Mouse (Mus musculus): Measurements from ENCODE around the gene Lat2.

Gene Lat2

GRCm38 (mm10) chr5:134613727-134614126, 1.1 kb downstream of the Lat2 start:
- DNase-seq (ENCODE audit: low spot score), result no peak

DNA sequence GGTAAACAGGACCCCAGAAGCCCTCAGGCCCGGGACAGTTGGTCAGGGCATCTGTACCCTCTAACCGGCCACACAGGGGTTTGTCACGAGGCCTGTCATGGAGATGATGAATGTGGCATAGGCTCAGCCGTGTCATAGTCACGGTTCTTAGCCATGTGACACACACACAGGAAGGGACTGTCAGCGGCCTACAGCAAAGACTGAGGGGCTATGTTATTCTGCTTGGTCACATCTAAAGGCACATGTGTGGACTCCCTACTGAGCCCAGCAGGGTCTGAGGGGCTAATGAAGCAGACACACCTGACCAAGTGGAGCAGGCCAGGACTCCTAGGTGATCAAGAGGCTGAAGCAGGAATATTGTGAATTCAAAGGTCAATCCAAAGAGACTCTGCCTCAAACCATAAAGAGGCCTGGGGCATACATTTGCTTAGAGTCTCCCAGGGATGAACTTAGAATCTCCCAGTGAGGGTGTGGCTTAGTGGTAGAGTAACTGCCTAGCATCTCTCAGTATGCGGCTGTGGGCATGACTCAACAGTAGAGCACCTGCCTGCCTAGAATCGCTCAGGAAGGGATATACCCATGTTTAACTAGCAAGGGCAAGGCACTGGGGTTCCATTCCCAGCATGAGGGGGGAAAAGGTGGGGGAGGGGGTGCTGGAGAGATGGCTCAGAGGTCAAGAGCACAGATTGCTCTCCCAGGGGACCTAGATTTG, 2.9 kb downstream of the Lat2 start:
- DNase-seq (ENCODE audit: low spot score), result no peak

DNA sequence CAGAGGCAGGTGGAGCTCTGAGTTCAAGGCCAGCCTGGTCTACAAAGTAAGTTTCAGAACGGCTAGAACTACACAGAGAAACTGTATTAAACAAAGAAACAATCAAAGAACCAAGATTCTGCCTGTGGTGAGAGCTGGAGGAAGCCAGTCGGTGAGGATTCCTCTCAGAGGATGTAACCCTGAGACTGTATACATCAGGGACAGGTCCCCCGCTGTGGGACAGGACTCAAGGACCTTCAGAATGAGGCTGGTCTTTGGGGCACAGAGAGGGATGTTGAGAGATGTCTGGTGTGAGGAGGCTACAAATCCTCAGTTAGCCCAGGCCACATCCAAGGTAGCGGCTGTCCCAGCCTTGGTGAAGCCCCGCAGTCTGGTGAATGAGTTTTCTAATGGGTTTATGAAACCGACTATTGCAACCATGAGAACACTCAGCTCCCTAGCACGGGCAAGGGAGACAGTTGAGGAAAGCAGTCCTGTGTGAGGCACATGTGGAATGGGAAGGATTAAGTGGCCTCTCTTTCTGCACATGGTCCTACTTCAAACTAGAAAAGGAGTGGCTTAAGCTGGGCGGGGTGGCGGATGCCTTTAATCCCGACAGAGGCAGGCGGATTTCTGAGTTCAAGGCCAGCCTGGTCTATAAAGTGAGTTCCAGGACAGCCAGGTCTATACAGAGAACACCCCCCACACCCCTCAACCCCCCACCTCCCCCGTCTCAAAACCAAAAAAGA, 4.7 kb downstream of the Lat2 start:
- DNase-seq (ENCODE audit: low spot score), result no peak

GRCm38 (mm10) chr5:134607121-134607520, 7.7 kb downstream of the Lat2 start:
- DNase-seq (ENCODE audit: low spot score), result no peak

DNA sequence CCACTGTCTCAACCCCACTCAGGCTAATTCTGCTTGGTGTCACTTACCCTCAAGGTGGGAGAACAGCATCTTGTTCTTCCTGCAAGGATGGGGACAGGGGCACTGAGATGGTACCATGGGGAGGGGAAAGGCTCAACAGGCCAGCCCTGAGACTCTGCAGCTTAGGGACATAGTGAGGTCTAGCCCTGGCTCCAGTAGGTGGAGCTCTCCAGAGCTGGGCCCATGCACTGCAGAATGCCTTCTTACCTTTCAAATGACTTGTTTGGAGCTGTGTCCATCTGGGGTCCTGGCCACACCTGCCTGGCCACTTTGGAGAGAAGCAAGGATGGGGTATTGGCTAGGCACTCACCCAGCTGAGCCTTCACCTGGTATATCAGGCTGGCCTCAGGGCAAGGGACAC, 8.5 kb downstream of the Lat2 start:
- no peak for DNase-seq (ENCODE audit: low spot score)

- no peak for DNase-seq (ENCODE audit: low spot score)
Measured at GRCm38 (mm10) chr5:134604376-134604775, 10.4 kb downstream of the Lat2 start.

- DNase-seq (ENCODE audit: low spot score), result no peak
Measured at GRCm38 (mm10) chr5:134597711-134598110, 17.1 kb downstream of the Lat2 start.

DNA sequence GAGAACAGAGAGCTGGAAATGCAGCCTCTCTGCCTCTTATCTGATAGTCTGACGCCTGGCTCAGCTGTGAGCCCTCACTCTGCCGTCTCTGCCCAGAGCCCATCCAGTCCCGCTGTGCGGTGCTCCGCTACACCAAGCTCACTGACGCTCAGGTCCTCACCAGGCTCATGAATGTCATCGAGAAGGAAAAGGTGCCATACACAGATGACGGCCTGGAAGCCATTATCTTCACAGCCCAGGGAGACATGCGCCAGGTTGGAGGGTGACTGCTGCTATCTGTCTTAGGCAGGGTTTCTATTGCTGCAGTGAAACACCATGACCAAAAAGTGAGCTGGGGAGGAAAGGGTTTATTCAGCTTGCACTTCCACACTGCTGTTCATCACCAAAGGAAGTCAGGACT, 21.7 kb downstream of the Lat2 start:
- DNase-seq (ENCODE audit: low spot score), result no peak

- no peak for DNase-seq (ENCODE audit: low spot score)
Measured at GRCm38 (mm10) chr5:134592026-134592581, 22.7 kb downstream of the Lat2 start.

- DNase-seq (ENCODE audit: low spot score), result no peak
Measured at GRCm38 (mm10) chr5:134589900-134590299, 24.9 kb downstream of the Lat2 start.

DNA sequence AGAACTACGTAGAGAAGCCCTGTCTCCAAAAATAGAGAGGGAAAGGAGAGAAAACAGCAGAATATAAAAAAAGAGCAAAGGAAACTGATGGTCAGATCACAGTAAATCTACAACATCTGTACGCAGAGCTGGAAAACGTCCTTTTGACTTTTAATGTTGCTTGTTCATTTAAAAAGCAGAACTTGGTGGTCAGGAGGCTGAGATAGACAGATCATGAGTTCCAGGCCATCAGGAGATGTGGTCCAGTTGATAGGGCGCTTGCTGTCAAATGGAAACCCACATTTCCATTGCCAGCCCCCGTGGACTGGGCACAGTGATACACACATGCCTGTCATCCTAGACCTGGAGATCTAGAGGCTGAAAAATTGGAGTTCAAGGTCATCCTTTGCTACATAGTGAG, 30.0 kb downstream of the Lat2 start:
- DNase-seq (ENCODE audit: low spot score), result no peak

DNA sequence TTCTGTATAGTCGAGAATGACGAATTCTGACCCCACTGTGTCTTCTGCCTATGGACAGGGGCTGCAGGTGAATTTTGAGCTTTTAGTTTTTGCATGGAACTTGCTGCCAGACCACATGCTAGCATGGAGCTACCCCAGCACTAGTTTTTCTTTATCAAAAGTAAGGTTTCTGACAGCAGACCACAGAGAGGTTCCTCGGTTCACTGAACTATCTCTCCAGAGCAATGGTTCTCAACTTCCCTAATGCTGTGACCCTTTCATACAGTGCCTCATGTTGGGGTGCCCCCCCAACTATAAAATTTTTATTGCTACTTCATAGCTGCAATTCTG, 31.0 kb downstream of the Lat2 start:
- no peak for DNase-seq (ENCODE audit: low spot score)

- no peak for DNase-seq (ENCODE audit: low spot score)
Measured at GRCm38 (mm10) chr5:134583006-134583883, 31.6 kb downstream of the Lat2 start.

DNA sequence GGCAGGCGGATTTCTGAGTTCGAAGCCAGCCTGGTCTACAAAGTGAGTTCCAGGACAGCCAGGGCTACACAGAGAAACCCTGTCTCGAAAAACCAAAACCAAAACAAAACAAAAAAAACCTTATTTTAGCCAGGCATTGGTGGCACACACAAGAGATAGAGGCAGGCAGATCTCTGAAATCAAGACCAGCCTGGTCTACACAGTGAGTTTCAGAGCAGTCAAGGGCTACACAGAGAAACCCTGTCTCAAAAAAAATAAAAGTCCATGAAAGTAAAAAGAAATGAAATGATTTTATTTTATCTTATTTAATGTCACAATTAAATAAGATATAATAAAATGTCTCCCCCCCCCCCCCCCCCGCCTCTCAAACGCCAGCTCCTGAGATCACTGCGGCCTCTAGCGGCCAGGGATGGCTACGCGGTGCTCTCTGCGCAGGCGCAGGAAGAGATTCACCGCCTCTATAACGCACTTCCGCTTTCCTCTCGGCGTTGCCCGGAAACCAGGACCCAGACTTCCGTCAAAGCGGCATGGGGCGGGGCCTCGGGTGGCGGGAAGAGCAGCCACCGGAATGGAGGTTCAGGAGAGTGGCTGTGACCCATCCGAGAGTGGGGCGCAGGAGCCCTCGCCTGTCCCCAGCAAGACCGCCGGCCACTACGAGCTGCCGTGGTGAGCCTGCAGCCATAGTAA, 32.5 kb downstream of the Lat2 start:
- DNase-seq (ENCODE audit: low spot score), result peak; percentile 97

DNA sequence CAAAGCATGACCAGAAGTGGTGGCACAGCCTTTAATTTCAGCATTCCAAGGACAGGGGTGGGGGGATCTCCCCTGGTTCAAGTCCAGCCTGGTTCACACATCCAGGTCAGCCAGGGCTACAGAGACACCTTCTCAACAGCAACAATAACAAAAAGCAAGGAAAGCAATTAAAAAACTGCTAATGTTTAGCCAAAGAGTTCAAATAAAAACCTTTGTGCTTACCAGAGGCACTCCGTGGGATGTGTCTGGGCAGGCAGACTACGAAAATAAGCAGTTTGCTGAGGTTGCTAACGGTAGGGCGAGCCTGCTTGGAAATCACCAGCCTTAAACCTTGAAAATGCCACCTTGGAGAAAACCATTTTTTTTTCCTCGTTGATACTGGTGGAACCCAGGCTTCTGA, 33.7 kb downstream of the Lat2 start, which contains the start of gene Rfc2:
Gene Rfc2 (plus strand): TSS at position 221 of the 400 bp plus-strand sequence.
- DNase-seq (ENCODE audit: low spot score), result no peak

DNA sequence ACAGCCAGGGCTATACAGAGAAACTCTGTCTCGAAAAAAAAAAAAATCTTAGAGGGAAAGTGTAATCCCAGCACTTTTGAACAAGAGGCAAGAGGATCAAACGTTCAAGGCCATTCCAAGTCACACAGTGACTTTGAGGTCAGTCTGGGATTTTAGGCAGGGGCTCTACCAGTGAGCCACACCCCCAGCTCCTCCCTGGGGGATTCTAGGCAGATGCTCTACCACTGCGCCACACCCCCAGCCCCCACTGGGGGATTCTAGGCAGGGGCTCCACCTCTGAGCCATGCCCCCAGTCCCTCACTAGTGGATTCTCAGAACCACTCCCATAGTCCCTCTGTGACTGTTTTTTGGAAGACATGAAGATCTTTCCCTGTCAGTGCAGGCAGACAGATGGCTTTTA, 35.7 kb downstream of the Lat2 start:
- DNase-seq (ENCODE audit: low spot score), result no peak

DNA sequence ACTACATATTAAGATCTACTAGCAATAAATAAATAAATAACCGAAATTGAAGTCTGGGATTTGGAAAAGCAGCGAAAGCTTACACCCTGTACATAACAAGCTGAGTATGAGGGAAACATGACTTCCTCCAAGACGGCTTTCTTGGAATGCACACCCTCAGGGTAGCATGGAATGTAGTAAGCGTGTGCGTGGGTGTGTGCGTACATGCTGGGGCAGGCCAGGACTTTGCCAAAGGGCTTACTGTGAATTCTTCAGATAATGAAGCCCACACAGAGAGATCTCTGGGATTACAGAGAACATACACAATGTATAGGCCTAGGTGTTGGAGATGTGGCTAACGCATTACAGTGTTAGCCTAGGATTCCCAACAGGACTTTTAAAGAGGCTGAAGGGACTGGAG, 37.3 kb downstream of the Lat2 start:
- DNase-seq (ENCODE audit: low spot score), result peak; percentile 39

GRCm38 (mm10) chr5:134576517-134577220, 38.2 kb downstream of the Lat2 start:
- DNase-seq (ENCODE audit: low spot score), result no peak

- no peak for DNase-seq (ENCODE audit: low spot score)
Measured at GRCm38 (mm10) chr5:134575833-134576232, 39.0 kb downstream of the Lat2 start.

- no peak for DNase-seq (ENCODE audit: low spot score)
Measured at GRCm38 (mm10) chr5:134572508-134573214, 42.2 kb downstream of the Lat2 start.

Data from urinary bladder, postnatal 25 days (tissue).